Mouse (Mus musculus): ENCODE results near the gene Azin2. TPM values are rescaled to one million over a fixed set of nuclear protein-coding genes. Genes with fewer than 3 reads are reported as not detected.

The Azin2 gene
- total and polyA plus RNA-seq, 3 experiments: 0.39 to 2.3 TPM; not detected in 1

DNA sequence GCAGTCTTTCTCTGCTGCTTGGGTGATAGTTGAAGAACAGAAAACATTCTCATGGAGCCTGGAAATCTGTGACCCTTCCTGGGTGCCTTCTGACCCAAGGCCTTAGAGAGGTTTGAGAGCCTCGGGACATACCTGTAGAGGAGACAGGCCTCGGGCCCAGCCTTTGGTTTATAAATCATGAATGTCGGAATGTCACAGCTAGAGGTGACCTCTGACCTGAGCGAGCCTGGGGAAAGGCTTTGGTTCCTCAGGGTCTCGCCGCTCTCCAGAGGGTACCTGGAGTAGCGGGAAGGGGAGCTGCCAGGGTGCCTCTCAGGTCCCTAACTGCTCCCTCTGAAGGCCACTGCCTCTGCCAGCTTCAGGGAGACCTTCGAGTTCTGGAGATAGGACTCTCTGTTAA is 57.0 kb downstream of the Azin2 start:
- H3K9ac ChIP-seq (ENCODE audit: control insufficient read depth, low read depth, low read length, poor library complexity, severe bottlenecking): no peak overlapping the region
- H3K79me2 ChIP-seq (ENCODE audit: control insufficient read depth, insufficient read depth, low read length, poor library complexity): no peaks in the 10 kb centered on the region
- no peak overlapping the region for H3K27ac ChIP-seq (ENCODE audit: control insufficient read depth, low read depth, low read length)
- no peaks in the 10 kb centered on the region for H3K27me3 ChIP-seq (ENCODE audit: control insufficient read depth in 1 of 2, insufficient read depth in 2 of 2, low read length in 2 of 2)
- H3K4me3 ChIP-seq (ENCODE audit: control insufficient read depth in 1 of 2, insufficient read depth in 1 of 2, low read depth in 2 of 2, low read length in 2 of 2): no peak overlapping the region
- no peaks in the 10 kb centered on the region for H3K9me3 ChIP-seq (replicated peaks; ENCODE audit: insufficient read depth, low read length)
- no peaks in the 10 kb centered on the region for H3K4me1 ChIP-seq (ENCODE audit: control insufficient read depth in 1 of 2, insufficient read depth in 2 of 2, low read length in 2 of 2)
- no peak for DNase-seq (ENCODE audit: low read depth, low spot score)
- no peak for TF ChIP-seq MAZ (IDR thresholded peaks at IDR 0.05; ENCODE audit: low read depth, low read length)
- no peak for TF ChIP-seq ZC3H11A (IDR thresholded peaks at IDR 0.05; ENCODE audit: low read depth, low read length)
- no peak for TF ChIP-seq KAT2A (conservative IDR thresholded peaks at IDR 0.05; ENCODE audit: low read depth, low read length)
- no peak for TF ChIP-seq POLR2AphosphoS5 (IDR thresholded peaks at IDR 0.05; ENCODE audit: borderline replicate concordance, low read depth, low read length)
- no peak for TF ChIP-seq MEF2A (IDR thresholded peaks at IDR 0.05; ENCODE audit: extremely low read depth, insufficient replicate concordance, low read depth, low read length, poor library complexity, severe bottlenecking)
- no peak for TF ChIP-seq ELF1 (IDR thresholded peaks at IDR 0.05; ENCODE audit: low read depth, low read length)
- TF ChIP-seq RCOR1 (IDR thresholded peaks at IDR 0.05; ENCODE audit: low read depth, low read length): no peak
- TF ChIP-seq MAX (IDR thresholded peaks at IDR 0.05; ENCODE audit: low read length): no peak
- no peak for TF ChIP-seq MXI1 (IDR thresholded peaks at IDR 0.05; ENCODE audit: low read depth, low read length)
- H3K36me3 ChIP-seq (ENCODE audit: control insufficient read depth in 1 of 2, insufficient read depth in 2 of 2, low read length in 2 of 2): no peaks in the 10 kb centered on the region

DNA sequence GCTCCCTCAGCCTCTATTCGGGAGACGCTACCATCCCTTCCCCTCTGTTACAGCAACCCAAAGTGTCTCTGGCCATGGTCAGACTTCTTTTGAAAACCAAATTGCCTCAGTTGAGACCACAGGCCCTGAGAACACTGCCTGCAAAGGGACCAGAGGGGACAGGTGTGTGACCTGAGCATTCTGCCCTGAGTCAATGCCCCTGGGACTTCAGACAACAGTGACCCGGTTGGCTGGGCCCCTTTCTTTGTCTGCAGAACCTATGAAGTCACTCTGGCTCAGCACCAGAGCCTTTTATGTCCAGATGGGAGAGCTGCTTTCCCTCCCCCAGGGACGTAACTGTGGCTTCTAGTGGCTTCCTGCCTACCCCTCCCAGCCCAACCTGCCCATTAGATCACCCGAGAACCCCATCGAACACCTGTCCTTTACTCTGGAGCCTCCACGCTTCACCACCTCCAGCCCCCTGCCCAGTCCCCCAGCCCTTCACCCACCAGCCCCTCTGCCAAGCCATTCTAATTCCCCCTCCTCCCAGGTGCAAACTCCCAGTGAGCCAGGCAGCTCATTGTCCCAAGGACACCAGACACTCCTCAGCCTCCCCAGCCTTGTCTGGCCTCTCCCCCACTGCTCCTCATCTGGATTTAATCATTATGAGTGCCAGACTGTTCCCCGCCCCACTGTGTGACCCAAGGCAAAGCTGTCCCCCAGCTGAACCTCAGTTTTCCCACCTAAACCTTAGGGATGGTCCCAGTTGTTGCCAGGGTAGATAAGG is 58.0 kb downstream of the Azin2 start:
- Histone ChIP-seq H3K9me3 (replicated peaks; ENCODE audit: insufficient read depth, low read length) (no peaks in the 10 kb centered on the region), H3K27me3 (ENCODE audit: control insufficient read depth in 1 of 2, insufficient read depth in 2 of 2, low read length in 2 of 2) (no peaks in the 10 kb centered on the region), H3K79me2 (ENCODE audit: control insufficient read depth, insufficient read depth, low read length, poor library complexity) (no peaks in the 10 kb centered on the region), H3K27ac (ENCODE audit: control insufficient read depth, low read depth, low read length) (no peak overlapping the region), H3K4me3 (ENCODE audit: control insufficient read depth in 1 of 2, insufficient read depth in 1 of 2, low read depth in 2 of 2, low read length in 2 of 2) (no peak overlapping the region), H3K9ac (ENCODE audit: control insufficient read depth, low read depth, low read length, poor library complexity, severe bottlenecking) (no peak overlapping the region), H3K36me3 (ENCODE audit: control insufficient read depth in 1 of 2, insufficient read depth in 2 of 2, low read length in 2 of 2) (no peaks in the 10 kb centered on the region), H3K4me1 (ENCODE audit: control insufficient read depth in 1 of 2, insufficient read depth in 2 of 2, low read length in 2 of 2) (no peaks in the 10 kb centered on the region)
- no peak for DNase-seq (ENCODE audit: low read depth, low spot score)
- TF ChIP-seq HCFC1 (IDR thresholded peaks at IDR 0.05; ENCODE audit: low read depth, low read length): no peak
- no peak for TF ChIP-seq MAFK (IDR thresholded peaks at IDR 0.05; ENCODE audit: borderline replicate concordance, low read depth, low read length)
- TF ChIP-seq TAL1 (IDR thresholded peaks at IDR 0.05; ENCODE audit: low read length): no peak
- no peak for TF ChIP-seq MAZ (IDR thresholded peaks at IDR 0.05; ENCODE audit: low read depth, low read length)
- no peak for TF ChIP-seq ZMIZ1 (IDR thresholded peaks at IDR 0.05; ENCODE audit: low read depth, low read length)
- TF ChIP-seq ZNF384 (IDR thresholded peaks at IDR 0.05; ENCODE audit: low read depth, low read length): no peak
- no peak for TF ChIP-seq NRF1 (IDR thresholded peaks at IDR 0.05; ENCODE audit: insufficient read depth, low read depth, low read length, poor library complexity, severe bottlenecking)
- TF ChIP-seq ETS1 (IDR thresholded peaks at IDR 0.05; ENCODE audit: low read depth, low read length): no peak
- no peak for TF ChIP-seq RAD21 (IDR thresholded peaks at IDR 0.05; ENCODE audit: low read depth, low read length)
- no peak for TF ChIP-seq GABPA (IDR thresholded peaks at IDR 0.05; ENCODE audit: low read depth, low read length)
- no peak for TF ChIP-seq GATA1 (IDR thresholded peaks at IDR 0.05; ENCODE audit: low read depth, low read length)
- no peak for TF ChIP-seq MXI1 (IDR thresholded peaks at IDR 0.05; ENCODE audit: low read depth, low read length)
- no peak for TF ChIP-seq MYB (IDR thresholded peaks at IDR 0.05; ENCODE audit: low read depth, low read length)
- TF ChIP-seq SMC3 (IDR thresholded peaks at IDR 0.05; ENCODE audit: low read depth, low read length): no peak
- no peak for TF ChIP-seq ELF1 (IDR thresholded peaks at IDR 0.05; ENCODE audit: low read depth, low read length)
- no peak for TF ChIP-seq ZC3H11A (IDR thresholded peaks at IDR 0.05; ENCODE audit: low read depth, low read length)

Measured in MEL (cell line).